Mouse (Mus musculus) kidney, postnatal 4 days (tissue): ENCODE data around the gene Sort1.

ENCODE experiments used
- DNase-seq, 2 experiments: peaks; one replicate each; pipeline ENCODE4 v3.0.0; 2021; ENCODE audit warnings: mixed read lengths in 2 of 2

Gene Sort1

DNA sequence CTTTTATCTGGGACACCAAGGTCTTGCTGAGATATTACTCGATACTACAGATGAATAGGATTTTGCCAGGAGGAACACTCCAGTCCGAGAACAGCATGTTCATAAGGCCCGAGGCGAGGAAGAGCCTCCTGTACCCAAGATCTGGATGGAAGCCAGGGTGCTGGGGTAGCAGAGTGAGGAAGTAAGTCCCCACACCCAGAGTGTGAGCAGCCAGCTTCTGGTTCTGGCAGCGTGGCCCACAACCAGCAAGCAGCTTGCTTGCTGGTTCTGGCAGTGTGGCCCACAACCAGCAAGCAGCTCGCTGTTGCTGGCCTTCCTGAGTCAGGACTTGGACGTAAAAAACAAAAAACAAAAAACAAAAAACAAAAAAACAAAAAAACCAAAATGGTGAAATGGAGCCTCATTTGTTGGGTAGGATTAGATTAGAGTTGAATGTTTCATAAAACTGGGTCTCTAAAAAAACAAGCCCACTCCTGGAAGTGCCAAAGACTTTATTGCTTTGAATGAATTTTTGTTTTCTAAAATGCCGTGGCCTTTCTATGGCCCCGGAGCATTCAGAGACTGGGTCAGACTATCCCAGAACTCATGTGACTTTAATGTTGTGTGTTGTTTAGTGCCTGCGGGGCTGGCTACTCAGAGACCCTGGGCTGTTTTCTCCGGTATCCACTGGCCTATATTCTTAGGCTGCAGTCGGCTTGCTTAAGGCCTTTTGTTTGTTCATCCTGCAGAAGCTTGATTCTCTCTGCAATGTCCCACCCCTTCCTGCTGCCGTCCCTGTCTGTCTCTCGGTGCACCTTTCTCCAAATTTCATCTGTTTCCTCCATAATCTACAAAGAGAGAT is 11.7 kb downstream of the Sort1 start:
- DNase-seq: peak in 1 of 2 experiments; percentile 40

DNA sequence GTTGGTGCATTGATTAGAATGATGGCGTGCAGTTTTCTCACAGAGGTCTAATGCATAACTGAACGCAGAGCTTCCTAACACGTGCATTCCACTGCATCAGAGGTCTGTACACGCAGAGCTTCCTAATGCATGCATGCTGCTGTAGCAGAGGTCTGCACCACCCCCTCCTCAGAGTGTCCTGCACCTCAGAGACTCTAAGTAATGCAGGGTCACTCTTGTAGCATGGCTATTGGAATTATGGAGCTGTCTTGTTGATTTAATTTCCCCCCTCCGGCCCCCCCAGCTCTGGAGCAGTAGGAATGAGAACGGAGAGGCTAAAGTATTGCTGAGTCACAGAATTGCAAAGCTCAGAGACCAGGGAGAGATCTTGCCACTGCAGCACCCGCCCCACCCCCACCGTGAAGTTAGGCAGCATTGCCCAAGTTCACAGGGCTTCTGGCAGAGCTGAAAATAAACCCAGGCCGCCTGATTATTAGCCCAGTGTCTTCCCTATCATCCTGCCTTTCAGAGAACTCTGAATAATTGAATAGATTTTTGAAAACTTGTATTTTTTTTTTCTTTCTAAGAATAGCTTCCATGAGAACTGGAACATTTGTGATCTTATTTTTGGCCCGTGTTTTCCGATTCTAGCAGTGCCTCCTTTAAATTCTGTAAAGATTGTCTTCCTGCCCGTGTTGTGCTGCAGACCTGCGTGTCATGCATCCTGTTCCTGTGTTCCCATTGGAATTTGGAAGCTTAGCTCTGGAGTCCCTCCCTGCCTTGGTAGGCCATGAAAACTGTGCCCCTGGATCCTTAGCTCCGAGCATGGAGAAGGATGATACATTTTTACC is 12.6 kb downstream of the Sort1 start:
- peak; percentile 68 to 78 for DNase-seq

DNA sequence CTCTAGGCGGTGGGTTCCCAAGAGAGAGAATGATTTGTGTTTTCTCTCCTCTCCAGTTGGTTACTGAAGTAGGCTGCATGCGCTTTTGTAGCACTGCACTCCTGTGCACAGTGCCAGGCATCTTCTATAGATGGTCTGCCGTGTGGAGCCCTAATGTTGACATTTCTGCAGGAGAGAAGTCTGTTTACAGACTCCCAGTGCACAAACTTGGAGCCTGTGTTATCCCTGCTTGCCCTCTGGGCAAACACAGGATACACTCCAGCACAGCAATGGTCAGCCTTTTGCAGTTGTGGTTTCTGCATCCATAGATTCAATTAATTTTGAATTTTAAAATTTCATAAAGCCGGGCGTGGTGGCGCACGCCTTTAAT is 13.2 kb downstream of the Sort1 start:
- no peak for DNase-seq

DNA sequence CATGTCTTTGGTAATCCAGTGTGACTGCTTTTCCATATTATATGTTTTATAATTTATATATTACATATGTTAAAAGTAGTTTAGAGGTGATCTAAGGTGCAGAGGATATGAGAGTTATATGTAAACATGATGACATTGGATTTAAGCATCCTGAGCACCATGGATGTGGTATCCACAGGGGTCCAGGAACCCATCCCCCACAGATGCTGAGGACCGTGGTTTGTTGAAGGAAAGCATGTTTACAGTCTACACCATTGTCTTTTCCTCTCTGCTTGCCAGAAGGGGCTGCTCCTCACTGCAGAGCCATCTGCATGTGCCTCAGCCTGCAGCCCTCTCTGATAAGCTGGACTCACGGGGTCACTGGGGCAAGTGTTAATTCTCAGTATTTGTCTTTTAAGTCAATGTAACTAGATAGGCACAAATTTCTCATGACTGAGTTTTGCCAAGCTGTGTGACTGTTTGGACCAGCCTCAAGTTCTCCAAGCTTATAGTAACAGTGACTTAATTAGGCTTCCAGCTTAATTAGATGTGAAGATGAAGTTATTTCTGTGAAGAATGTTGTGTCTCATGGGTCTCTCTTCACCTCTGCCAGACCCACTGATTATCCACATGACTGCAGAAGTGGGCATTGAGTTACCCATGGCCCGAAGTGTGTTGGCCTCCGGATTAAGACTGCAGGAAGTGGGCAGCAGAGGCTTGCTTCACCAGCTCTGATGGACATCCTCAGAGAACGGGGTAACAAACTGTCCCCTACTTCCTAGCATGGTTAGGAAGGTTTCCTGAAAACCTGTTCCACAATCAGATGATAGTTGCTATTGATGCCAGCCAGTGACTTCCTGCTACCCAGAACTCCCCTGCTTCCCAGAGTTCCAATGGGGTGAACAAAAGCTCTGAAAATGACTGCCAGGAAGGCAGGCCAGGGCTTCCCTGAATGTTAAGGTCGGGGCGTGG is 14.0 kb downstream of the Sort1 start:
- no peak for DNase-seq

DNA sequence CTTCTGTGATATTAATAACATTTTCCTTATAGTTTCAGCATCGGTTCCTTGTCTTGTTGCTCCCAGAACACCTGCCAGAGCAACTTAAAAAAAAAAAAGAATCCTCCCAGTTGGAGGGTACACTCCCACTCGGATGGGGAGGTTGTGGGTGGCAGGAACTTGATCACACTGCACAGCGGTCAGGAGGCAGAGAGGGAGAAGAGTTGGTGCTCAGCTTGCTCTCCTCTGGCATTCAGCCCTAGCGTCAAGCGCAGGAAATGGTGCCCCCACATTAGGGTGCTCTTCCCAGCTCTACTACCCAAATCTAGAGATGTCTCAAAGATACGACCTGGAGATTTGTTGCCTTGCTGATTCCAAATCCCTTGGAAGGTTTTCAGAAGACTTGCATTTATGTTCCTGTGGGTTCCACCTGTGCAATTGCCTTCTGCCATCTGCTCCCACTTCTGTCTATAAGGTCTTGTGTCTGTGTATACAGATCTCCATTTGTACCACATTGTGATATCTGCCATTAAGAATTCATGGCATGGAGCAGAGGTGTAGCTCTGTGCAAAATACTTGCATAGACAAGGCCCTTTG is 16.7 kb downstream of the Sort1 start:
- no peak for DNase-seq

DNA sequence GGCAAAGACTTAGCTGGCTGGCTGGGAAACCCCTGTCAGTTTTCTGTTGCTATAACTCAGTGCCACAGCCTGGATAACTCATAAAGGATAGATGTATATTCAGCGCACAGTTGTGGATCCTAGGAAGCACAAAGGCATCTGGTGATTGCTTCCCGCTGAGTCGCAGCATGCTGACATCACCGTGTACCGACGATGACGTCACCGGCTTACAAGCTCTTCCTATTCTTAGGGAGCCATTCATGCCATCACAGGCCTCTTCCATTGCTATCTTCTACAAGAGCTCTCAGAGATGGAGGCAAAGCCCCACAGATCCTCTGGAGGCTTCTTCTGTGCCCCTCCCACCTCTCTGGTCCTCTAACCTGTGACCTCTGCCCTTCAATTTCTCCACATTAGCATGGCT is 19.8 kb downstream of the Sort1 start:
- DNase-seq: no peak

DNA sequence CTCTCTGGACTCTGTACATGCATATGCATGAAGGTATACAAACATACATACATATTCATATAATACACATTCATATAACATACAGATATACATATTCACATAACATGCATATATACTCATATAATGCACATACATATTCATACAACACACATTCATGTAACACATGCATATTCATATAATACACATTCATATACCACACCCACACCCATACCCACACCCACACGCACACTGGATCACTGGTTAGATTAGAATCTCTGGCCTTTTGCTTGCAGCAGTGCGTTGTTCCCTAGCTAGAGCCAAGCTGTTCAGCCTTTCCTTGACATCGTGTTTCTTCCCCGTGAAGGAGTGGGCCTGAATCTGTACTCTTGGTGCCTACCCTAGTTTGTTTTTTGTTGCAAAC is 20.9 kb downstream of the Sort1 start:
- DNase-seq: no peak

DNA sequence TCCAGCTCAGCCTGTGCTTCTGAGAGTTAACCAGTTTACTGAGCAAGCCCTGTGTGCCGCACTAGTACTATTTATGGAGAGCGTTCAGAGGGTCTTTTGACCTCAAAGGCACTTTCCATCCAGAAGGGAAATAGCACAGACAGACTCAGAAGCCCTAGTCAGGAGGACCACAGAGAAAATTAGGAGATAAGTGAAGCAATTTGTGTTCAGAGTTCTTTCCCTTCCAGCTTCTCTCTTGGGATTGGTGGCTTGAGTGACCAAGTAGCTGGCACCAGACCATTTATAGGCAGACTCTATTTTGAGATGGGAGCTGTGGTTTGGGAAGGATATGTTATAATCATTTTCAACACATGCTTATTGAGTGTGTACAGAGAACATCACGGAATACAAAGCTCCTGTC is 22.5 kb downstream of the Sort1 start:
- DNase-seq: no peak

DNA sequence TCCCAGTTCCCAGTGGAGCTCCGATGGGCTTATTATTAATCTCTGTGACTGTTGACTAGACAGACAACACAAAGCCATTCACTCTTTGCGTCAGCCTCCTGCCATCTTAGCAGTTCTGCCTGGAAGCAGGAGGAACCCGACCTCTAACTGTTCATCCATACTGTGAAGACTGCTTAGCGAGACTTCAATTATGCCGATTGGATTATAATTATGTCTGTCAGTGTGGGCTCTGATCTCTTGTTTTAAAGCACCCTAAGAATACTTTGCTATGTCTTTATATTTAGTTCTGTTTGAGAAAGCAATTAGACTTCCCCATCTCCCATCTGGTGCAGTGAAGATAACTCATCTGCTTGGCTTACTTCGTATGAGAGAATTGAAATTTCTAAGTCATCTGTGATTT is 23.6 kb downstream of the Sort1 start:
- DNase-seq: no peak

DNA sequence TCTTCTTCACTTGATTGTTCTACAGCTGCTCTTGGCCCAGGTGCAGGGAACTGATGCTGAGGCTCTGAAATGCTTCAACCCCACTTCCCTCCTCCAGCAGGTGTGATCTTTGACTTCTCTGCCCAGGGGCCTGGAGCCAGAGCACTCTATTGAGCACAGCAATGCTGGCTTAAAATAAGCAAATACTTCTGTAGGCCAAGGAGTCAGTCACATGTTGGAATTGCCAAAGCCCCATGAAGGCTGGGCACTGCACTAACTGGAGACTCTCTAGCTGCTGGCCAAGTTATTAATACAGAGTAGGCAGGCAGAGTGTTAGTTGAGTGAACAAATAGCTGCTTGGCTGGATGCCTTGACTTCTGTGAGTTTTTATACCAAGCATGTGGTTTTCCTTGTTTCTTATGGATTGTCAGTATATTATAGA is 27.0 kb downstream of the Sort1 start:
- DNase-seq: no peak

DNA sequence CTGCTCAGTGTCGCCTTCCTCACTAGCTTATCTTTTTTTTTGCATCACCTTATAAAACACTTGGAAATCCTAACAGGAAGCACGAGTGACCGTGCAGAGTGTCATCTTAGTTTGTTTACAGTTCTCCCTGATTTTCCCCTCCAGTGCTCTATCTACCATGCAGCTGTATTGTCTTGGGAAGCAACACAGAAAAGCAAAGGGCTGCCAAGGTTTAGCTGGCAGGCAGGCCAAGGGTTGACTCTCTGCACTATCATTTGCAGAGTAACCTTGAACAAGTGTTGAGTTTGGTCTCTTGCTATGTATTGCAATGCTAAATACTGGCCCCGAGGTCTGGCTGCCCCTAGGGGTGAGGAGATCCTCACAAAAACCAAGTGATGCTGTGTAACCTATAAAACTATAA is 27.8 kb downstream of the Sort1 start:
- no peak for DNase-seq

DNA sequence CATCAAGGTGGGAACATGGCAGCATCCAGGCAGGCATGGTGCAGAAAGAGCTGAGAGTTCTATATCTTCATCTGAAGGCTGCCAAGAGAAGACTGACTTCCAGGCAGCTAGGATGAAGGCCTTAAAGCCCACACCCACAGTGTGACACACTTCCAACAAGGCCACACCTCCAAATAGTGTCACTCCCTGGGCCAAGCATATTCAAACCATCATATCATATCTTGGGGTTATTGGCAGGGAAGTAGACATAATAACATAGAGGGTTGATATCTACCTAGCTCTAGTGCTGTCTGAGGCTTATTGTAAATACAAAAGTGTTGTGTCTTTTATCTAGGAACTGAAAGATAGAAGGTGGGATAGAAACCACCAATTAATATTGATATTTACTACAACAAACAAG is 28.5 kb downstream of the Sort1 start:
- DNase-seq: no peak

DNA sequence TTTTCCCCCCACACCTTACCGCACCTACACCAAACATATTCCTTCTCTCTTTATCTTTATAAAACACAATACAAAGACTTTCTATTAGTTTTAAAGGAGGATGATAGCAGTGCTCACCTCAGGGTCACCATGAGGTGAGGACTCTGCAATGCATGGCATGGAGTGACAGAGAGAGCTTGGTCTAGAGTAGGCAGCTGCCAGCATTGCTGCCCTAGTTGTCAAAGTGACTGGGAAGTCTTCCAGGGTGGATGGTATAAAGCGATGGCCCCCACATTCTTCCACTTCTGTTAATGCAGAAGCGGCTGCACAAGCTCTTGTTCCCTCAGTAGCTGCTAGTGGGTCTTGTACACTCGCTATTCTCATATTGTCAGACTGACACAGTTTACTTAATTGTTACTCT is 29.3 kb downstream of the Sort1 start:
- no peak for DNase-seq

DNA sequence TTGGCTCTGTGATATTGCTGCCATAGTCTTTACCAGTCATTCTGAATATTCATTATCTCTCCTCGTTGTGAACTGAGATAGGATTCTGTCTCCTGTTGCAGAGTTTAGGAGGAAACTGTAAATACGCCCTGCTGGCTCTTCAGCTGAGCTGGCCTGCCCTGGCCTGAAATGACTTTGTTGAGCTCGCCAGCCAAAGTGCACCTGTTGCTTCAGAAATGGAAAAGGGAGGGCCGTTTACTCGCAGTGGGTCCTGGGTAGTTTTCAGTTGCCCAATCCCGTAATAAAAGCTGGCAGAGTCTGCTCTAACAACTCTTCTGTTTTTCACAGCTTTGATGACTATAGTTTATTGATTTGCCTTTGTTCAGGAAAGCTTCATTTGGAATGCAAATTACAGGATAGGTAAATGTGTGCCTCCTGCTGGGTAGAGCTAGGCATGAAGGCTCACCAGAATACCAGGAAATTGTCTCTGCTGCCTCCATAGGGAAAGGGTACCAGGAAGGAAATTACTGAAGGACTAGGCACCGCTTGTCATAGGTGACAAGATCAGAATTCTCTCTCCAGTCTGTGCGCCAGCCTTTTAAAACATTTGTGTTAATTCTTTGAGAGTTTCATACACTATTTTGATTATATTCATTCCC is 30.3 kb downstream of the Sort1 start:
- no peak for DNase-seq

DNA sequence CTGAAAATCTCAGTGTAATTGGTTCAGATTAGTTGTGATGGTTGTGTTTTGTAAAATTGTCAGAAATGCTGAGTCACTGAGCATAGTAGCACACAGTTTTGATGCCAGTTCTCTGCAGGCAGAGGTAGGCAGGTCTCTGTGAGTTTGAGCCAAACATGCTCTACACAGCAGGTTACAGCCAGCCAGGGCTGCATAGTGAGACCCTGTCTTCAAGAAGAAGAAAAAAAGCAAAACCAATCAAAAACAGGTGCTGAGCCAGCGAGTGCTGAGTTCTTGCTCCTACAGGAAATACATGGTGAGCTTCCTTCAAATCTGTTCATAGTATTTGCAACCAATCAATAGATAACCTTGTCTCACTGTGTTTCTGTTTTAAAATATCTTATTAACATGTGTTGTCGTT is 34.6 kb downstream of the Sort1 start:
- DNase-seq: no peak

DNA sequence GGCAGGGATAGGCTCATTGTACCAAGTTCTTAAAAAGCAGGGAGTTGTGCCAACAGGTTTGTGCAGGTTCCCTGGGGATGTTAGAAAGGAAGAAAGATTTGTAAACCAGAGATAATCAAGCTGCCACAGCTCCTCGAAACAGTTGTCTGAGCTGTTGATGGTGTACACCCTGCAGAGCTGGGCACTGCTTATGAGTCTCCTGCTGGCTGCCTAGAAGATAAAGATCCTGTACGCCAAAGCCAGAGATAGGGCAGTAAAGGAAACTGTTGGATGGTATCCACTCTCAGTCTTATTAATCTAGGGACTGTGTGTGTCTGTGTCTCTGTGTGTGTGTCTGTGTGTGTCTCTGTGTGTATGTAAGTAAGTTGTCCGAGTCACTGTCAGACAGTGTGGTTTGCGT is 37.8 kb downstream of the Sort1 start:
- no peak for DNase-seq

DNA sequence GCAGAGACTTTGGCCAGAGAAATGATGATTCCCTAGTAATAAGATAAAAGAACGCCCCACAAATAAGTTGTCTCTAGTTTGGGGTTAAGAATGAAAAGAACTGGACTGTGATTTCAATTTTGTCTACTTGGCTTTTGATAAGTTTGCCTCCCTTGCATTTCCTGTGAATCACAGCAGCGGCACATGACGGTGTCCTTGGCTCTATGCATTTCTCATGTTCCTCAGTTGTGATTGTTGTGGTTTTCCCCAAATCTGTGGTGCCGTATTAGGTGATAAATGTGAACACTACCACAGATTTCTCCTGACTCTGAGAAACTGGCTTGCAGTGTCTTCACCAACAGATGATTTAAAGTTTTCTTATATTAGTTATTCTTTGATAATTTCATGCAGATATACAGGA is 38.3 kb downstream of the Sort1 start:
- no peak for DNase-seq

DNA sequence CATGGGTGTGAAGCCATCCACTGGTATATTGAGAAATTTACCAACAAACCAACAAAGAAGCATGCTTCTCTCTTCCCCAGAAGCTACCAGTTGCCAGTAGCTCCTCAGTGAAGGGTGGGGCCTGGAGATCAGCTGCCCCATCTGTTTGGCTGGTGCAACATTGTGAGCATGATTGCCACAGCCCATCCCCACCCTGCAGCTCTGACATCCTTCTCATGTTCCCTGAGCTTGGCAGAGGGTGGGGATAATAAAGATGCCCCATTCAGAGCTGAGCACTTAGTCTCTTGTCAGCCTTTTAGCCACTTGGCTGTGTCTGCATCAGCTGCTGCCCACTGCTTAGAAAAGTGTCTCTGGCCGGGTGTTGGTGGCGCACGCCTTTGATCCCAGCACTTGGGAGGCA is 39.1 kb downstream of the Sort1 start:
- DNase-seq: no peak

DNA sequence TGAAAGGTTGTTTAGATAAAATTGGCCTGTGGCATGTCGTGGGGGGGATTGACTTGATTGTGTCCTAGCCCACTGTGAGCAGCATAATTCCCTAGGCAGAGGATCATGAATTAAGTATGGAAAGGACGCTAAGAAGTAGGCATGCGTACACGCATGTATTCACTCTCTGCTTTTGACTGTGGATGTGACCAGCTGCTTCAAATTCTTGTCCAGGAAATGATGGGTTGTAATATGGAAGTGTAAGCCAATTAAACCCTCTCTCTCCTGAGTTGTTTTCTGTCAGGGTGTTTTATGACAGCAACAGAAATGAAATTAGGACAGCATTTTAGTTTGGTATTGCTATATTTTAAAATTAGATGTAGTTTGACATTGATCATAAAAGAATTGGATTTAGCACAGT is 41.0 kb downstream of the Sort1 start:
- DNase-seq: no peak

DNA sequence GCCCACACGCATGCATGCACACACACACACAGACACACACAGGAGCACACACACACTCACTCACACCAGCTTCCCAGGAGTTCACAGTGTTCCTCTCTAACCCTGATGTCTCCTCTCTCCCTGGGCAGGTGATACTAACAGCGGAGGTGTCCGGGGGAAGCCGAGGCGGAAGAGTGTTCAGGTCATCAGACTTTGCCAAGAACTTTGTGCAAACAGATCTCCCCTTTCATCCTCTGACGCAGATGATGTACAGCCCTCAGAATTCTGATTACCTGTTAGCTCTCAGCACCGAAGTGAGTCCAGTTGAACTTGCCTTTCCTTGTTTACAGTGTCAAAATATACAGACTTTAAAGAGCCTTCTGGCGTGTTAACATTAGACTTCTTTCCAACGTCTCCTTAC is 41.6 kb downstream of the Sort1 start:
- DNase-seq: no peak

DNA sequence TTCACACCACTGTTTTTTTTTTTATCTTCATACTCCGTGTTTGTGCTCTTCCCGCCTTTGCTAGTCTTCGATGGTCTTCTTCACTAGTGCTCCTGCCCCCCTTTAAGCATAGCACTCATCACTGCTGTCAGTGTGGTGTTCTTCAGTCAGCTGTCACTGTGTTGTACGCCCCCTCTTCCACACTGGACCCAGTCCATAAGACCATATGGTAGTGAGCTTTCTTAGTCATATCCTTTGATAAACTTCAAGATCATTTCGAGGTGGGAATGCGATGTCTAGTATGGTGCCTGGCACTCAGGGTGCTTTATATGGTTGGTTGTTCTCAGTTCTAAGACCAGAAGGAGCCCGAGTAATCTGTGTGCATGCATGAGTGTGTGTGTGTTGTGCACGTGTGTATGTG is 43.4 kb downstream of the Sort1 start:
- peak in 1 of 2 experiments; percentile 7 for DNase-seq

DNA sequence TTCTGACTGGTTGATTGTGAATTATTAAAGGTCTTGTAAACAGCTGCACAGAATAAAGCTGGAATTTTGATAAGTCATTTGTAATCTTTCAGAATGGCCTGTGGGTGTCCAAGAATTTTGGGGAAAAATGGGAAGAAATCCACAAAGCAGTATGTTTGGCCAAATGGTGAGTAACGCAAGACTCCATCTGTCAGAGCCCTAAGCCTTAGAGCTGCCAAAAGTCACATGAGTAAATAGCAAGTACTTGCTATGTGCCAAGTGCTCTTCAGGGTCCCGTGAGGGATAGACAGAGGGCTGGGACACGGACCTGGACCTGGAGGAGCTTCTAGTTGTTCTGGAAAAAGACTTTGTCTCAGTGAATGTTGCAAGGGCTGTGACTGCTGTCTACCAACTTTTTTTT is 44.0 kb downstream of the Sort1 start:
- peak; percentile 17 to 45 for DNase-seq
